Mouse (Mus musculus) ES-E14 (cell line): ENCODE results near the gene Cc2d1b.

Source experiments
- HCFC1 ChIP-seq: IDR thresholded peaks from 2 replicates; pipeline ENCODE4 v1.6.1; 2012; ENCODE audit warnings: low read length, inconsistent platforms, borderline replicate concordance; ENCODE audit not compliant: insufficient read depth
- MAFK ChIP-seq: IDR thresholded peaks from 2 replicates; pipeline ENCODE4 v1.6.1; 2014; ENCODE audit warnings: mild to moderate bottlenecking, low read depth, low read length, inconsistent platforms; ENCODE audit not compliant: insufficient read depth
- ZNF384 ChIP-seq: IDR thresholded peaks from 2 replicates; pipeline ENCODE4 v1.6.1; 2012; ENCODE audit warnings: low read depth, low read length, inconsistent platforms

DNA sequence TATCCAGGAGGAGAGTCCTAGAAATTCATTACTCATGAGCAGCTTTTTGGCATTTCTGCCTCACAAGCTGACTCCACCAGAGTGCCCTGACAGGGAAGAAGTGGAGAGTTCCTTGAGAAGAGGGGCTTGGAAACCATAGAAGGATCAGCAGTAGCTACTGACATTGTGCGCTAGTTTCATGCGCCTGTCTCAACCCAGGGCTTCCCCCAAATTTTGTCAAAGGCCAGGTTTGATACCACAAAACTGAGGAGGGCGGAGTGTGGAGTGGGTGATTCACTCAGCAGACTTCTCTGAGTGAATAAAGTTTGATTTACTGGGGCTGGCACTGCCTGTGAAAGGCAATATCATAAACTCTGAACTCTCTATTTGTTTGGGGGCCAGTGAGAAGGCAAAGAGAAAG is 11.1 kb upstream of the Cc2d1b start:
- TF ChIP-seq HCFC1 (no peak), MAFK (no peak), ZNF384 (no peak)
